Mouse (Mus musculus) neural tube, embryonic 11.5 days (tissue): ENCODE measurements around the gene Gm6993. TPM values are rescaled to one million over a fixed set of nuclear protein-coding genes. Genes with fewer than 3 reads are reported as not detected.

Experiments
- ATAC-seq: fragments of 200-750 bp; cut with Nextera tagmentation; 2 replicates; pipeline ENCODE4 v1.8.0; 2017; ENCODE audit warnings: moderate number of reproducible peaks, mild to moderate bottlenecking, moderate TSS enrichment, moderate library complexity; ENCODE audit not compliant: insufficient read depth, low FRiP score, low TSS enrichment
- DNase-seq: peaks from one replicate; pipeline ENCODE4 v3.0.0-alpha.2; 2015; ENCODE audit warnings: low spot score
- H3K27ac ChIP-seq: fragments of 300-500 bp; sonication (generic); 2 replicates; pipeline ENCODE4 v1.5.1; 2014; ENCODE audit warnings: low read depth, mild to moderate bottlenecking, low read length
- H3K27me3 ChIP-seq: fragments of 300-500 bp; sonication (generic); 2 replicates; pipeline ENCODE4 v1.6.1; 2014; ENCODE audit warnings: mild to moderate bottlenecking, low read length, mixed read lengths; ENCODE audit not compliant: control insufficient read depth, insufficient read depth
- H3K36me3 ChIP-seq: fragments of 300-500 bp; sonication (generic); 2 replicates; pipeline ENCODE4 v1.6.1; 2014; ENCODE audit warnings: mild to moderate bottlenecking, low read length, moderate library complexity, mixed read lengths; ENCODE audit not compliant: control insufficient read depth, insufficient read depth
- H3K4me1 ChIP-seq: fragments of 300-500 bp; sonication (generic); 2 replicates; pipeline ENCODE4 v1.6.1; 2014; ENCODE audit warnings: low read length, mixed read lengths; ENCODE audit not compliant: control insufficient read depth, insufficient read depth
- H3K4me2 ChIP-seq: fragments of 300-500 bp; sonication (generic); 2 replicates; pipeline ENCODE4 v1.6.1; 2014; ENCODE audit warnings: low read depth, mild to moderate bottlenecking, moderate library complexity
- H3K4me3 ChIP-seq: fragments of 300-500 bp; sonication (generic); 2 replicates; pipeline ENCODE4 v1.5.1; 2014; ENCODE audit warnings: low read depth, low read length
- H3K9ac ChIP-seq: fragments of 300-500 bp; sonication (generic); 2 replicates; pipeline ENCODE4 v1.6.1; 2014; ENCODE audit warnings: mild to moderate bottlenecking, low read length
- H3K9me3 ChIP-seq: fragments of 300-500 bp; sonication (generic); 2 replicates; pipeline ENCODE4 v1.6.1; 2016; ENCODE audit warnings: low read length; ENCODE audit not compliant: control insufficient read depth
- WGBS: fragments of 180-500 bp; shearing (Covaris S2); extraction: QIAGEN DNeasy Blood & Tissue Kit; methylation state at CpG from one replicate; pipeline ENCODE4 v1.1.7; 2014; 5-methylcytosine and 5-hydroxymethylcytosine counted together
- polyA plus RNA-seq: library from polyadenylated mRNA; unstranded; fragments of >200 nt; fragmentation: Nextera tagmentation; extraction: Ambion mirVana; gene quantifications from 2 replicates; pipeline ENCODE4 v1.2.1, GENCODE M21; 2014

The Gm6993 gene
- polyA plus RNA-seq, 1 experiment from 2014 or later: not detected

DNA sequence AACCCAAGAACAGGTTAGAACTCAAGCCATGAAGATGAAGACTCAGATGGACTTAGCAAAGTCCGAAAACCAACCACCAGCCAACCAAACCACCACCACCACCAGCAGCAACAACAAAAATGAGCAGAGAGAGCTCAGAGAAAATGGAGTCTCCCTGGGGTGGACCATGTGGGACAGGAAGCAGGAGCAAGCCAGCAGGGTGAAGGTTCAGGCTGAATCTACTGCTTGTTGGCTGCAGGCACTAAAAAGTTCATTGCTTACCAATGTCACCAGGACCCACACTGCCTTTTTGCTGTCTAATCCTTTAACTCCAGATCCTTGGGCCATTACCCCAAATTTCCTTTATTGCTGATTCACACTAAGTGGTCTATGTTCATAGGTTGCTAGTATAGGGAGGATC, 7.9 kb upstream of the Gm6993 start:
- no peak overlapping the region for H3K4me3 ChIP-seq
- no peaks in the 10 kb centered on the region for H3K36me3 ChIP-seq
- no peaks in the 10 kb centered on the region for H3K4me1 ChIP-seq
- no peaks in the 10 kb centered on the region for H3K9me3 ChIP-seq
- no peak overlapping the region for H3K4me2 ChIP-seq
- ATAC-seq: no peak
- 90% methylated on average over 1 of the region's 1 CpGs for WGBS
- no peaks in the 10 kb centered on the region for H3K27me3 ChIP-seq
- DNase-seq: no peak
- H3K27ac ChIP-seq: no peak overlapping the region
- H3K9ac ChIP-seq: no peak overlapping the region

DNA sequence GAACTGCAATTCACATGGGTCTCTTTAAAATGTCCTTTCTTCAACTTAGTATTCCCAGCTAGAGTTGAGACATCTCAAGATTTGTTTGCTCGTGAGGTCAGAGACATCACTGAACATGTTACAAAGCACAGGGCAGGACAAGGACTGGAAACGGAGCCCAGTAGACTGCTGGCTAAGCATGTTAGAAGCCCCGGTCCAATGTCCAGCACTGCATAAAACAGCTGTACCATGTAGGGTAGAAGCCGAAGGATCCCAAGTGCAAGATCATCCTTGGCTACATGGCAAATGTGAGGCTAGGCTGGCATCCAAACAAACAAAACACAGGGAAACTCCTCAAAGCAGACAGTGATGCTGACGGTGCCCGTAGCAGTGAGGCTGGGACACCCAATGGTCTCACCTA, 5.6 kb upstream of the Gm6993 start:
- Histone ChIP-seq H3K4me2 (no peak overlapping the region), H3K36me3 (no peaks in the 10 kb centered on the region), H3K4me3 (no peak overlapping the region), H3K9ac (no peak overlapping the region), H3K4me1 (no peaks in the 10 kb centered on the region), H3K27me3 (no peaks in the 10 kb centered on the region), H3K9me3 (no peaks in the 10 kb centered on the region), H3K27ac (no peak overlapping the region)
- DNase-seq: no peak
- no peak for ATAC-seq
- 93% methylated on average over 6 of the region's 6 CpGs for WGBS

DNA sequence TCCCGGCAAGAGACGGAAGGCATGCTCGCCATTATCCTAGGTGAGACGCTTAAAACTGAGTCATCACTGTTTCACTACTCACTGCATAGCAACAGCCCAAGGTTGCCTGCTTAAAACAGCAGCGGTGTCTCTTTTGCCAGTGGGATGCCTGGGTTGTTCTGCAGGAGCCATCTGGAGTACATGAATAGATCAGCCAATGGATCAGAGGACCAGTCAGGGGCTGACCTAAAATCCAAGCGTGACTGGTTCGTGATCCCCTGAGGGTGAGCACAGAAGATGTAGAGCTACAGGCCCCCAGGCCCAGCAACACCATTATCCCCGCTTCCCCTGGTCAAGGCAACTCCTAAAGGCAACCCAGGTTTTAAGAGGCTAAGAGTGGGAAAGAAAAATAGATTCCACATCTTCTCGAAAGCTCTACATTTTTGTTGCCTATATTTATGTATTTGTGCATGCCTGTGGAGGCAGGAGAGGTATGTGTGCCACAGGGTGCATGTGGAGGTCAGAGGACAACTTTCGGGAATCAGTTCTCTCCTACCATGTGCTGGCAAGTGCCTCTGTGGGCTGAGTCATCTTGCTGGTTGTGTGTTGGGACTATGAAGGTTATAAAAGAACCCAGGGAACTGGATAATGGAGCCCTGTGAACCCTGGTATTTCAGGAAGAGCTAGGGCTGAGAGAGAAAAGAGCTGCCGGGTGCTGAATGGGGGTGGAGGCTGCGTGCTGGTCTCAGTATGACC, 3.5 kb upstream of the Gm6993 start:
- 52% methylated on average over 12 of the region's 12 CpGs for WGBS
- ATAC-seq (no peak), DNase-seq (peak; percentile 29)
- Histone ChIP-seq H3K27ac (no peak overlapping the region), H3K4me2 (no peak overlapping the region), H3K4me1 (no peaks in the 10 kb centered on the region), H3K4me3 (no peak overlapping the region), H3K27me3 (no peaks in the 10 kb centered on the region), H3K36me3 (no peaks in the 10 kb centered on the region), H3K9ac (no peak overlapping the region), H3K9me3 (no peaks in the 10 kb centered on the region)

DNA sequence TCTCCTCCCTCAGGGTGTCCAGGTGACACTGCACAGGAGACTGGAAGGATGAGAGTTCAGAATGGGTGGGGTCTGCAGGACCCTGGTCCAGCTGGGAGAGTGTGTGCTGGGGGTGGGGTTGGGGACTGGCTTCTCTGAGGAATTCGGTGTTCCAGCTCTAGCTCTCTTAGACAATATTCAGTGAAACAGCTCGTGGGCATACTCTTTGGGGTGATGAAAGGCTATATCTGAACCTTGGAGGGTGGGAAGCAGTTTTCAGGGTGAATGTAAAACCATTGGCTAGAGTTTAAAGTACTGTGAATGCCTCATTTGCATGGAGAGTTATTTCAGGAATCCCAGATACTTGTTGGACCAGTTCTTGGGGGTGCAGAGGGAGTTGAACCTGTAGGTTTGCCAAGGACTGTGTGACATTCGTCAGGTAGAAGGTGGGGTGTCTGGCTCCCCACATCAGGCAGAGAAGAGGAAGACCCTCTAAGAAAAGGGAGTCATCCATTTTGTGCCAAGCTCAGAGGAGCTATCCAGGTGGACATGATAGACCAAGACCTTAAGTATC, 1.5 kb upstream of the Gm6993 start:
- WGBS: 82% methylated on average over 3 of the region's 3 CpGs
- Histone ChIP-seq H3K27me3 (no peaks in the 10 kb centered on the region), H3K4me3 (no peak overlapping the region), H3K9me3 (no peaks in the 10 kb centered on the region), H3K9ac (no peak overlapping the region), H3K36me3 (no peaks in the 10 kb centered on the region), H3K27ac (no peak overlapping the region), H3K4me1 (no peaks in the 10 kb centered on the region), H3K4me2 (no peak overlapping the region)
- no peak for DNase-seq
- ATAC-seq: no peak

DNA sequence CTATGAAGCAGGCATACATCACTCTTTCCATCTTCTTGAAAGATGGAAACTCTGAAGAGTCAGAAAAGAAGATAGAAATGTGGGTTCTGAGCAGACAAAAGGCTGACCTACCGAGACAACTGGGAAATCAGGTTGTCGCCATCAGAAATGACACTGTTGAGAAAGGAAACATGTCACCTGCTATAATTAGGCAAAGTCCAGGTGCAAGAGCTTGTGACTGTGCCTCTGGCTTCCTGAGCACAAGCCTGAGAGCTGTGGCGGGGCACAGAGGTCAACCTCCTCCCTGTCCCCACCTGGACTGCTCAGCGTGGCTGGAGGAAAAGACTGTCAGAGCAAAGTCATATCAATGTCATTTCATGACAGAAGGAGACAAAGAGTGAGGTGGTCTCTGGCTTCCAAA, 772 bp upstream of the Gm6993 start:
- no peak overlapping the region for H3K4me3 ChIP-seq
- H3K36me3 ChIP-seq: no peaks in the 10 kb centered on the region
- ATAC-seq: no peak
- DNase-seq: no peak
- WGBS: 68% methylated on average over 4 of the region's 4 CpGs
- H3K4me2 ChIP-seq: no peak overlapping the region
- H3K9me3 ChIP-seq: no peaks in the 10 kb centered on the region
- no peak overlapping the region for H3K27ac ChIP-seq
- H3K4me1 ChIP-seq: no peaks in the 10 kb centered on the region
- no peak overlapping the region for H3K9ac ChIP-seq
- H3K27me3 ChIP-seq: no peaks in the 10 kb centered on the region

DNA sequence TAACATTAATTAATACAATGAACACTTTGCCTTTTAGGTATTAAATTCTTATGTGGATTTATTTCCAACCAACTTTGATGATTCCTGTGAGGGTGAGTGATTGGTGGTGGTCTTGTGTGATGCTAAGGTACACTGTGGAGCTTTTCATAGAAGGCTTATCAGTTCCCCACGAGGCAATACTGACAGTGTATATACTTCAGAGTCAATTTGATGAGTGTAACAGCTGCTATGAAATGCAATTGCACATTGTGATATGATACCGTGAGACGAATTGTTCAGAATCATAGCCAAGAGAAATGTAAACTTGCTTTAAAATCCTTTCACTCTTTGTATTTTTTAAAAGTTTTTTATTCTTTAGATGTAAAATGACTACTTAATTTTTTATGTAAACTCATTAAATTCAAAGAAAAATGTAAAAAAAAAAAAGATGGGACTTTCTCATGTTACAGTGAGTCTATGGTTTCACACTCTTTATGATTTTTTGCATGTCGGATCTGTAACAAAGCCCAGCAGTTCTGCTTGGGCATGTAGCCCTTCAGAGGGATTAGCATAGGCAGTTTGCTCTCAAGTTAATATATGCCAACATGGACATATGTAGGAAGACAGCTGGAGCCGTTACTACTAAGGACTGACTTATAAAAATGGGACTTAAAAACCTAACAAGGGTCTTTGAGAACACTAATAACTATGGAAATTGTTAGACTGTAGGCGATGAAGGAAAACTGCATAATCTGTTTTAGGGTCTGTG, 1.2 kb downstream of the Gm6993 start:
- H3K9me3 ChIP-seq: no peaks in the 10 kb centered on the region
- ATAC-seq (no peak), DNase-seq (no peak)
- H3K4me1 ChIP-seq: no peaks in the 10 kb centered on the region
- H3K27me3 ChIP-seq: no peaks in the 10 kb centered on the region
- H3K4me3 ChIP-seq: no peak overlapping the region
- no peaks in the 10 kb centered on the region for H3K36me3 ChIP-seq
- no peak overlapping the region for H3K27ac ChIP-seq
- 86% methylated on average over 6 of the region's 6 CpGs for WGBS
- no peak overlapping the region for H3K4me2 ChIP-seq
- H3K9ac ChIP-seq: no peak overlapping the region

DNA sequence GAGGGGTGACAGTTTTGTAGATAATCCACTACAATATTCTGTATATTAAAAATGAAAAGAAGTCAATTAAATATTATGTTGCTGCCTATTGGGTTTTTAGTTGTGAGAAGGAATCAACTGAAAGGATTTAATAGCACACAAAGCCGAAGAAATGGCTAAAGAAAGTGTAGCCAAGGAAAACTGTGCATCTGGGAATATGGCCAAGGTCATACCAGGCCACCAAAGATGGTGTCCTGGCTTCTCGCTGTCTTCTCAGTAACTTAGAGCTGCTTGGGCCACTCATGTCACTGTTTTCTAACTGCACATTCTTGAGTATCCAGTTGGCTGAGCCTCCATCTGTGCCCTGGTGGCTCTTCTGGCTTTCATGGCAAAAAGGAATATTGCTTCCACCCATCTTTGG, 3.4 kb downstream of the Gm6993 start:
- no peak for ATAC-seq

DNA sequence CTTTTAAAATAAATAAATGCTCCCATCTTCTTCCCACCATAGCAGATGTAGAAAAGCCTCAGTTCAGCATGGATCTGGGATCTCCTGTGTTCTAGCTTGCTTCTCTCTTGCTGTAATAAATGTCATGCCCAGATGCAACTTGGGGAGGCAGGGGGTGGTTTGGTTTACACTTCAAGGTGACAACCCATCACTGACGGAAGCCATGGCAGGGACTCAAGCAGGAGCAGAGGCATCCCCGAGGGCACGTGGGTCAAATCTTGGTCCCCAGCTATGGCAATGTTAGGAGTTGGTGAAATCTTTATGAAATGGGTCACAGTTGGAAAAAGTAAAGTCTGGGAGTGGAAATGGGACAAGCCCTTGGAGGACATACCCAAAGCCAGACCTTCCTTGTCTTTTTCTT, 4.1 kb downstream of the Gm6993 start:
- no peak overlapping the region for H3K4me3 ChIP-seq
- no peak overlapping the region for H3K9ac ChIP-seq
- ATAC-seq: no peak
- H3K9me3 ChIP-seq: no peaks in the 10 kb centered on the region
- H3K27me3 ChIP-seq: no peaks in the 10 kb centered on the region
- no peak overlapping the region for H3K27ac ChIP-seq
- DNase-seq: no peak
- H3K4me1 ChIP-seq: peaks cover 3% of the 10 kb centered on the region; the same call in 1 of the 2 replicates
- 81% methylated on average over 3 of the region's 3 CpGs for WGBS
- H3K36me3 ChIP-seq: no peaks in the 10 kb centered on the region
- no peak overlapping the region for H3K4me2 ChIP-seq

More for the DNA sequence above, 3.4 kb downstream of the Gm6993 start:
- Histone ChIP-seq H3K36me3 (no peaks in the 10 kb centered on the region), H3K4me3 (no peak overlapping the region), H3K4me1 (peaks cover 3% of the 10 kb centered on the region; the same call in 1 of the 2 replicates), H3K27ac (no peak overlapping the region), H3K27me3 (no peaks in the 10 kb centered on the region), H3K4me2 (no peak overlapping the region), H3K9ac (no peak overlapping the region), H3K9me3 (no peaks in the 10 kb centered on the region)
- DNase-seq: no peak
- WGBS: 89% methylated on average over 2 of the region's 2 CpGs
